In the genomic region with DNA sequence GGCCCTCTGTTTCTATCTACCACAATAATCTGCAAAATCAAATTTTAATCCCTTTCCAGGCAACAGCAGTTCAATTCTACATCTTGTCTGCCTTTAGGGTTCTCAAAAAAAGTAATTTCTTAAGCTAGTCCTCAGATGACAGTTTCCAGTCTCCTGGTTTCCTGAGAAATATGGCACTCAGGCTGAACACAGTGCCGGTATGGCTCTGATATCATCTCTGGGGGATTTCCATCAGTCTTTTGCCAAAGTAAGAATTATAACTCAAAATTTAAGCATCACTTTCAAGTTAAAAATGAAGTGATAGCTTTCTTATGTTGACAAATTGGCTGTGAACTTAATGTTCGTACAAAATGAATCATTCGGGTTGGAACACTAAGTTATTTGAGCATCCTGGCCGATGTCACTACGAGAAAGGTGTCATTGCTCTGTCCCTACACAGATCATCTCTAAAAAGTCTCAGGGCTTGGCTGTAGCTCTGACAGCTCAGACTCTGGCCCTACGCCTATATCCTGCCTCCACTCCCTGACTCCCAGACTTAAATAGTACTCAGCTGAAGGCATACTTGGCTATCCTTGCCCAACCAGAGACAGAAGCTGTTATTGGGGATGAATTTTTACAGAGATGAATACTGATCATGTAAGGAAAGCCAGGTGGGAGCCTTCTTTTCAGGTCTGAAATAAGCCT, we compare ENCODE assay signal across 23 mouse cellular contexts.
DNase-seq lines count a peak whose midpoint lies in the region; ATAC-seq and TF ChIP-seq lines count a peak whose summit lies in the region.
"Had no signal": no experiment of that assay in that cellular context is flagged by ENCODE, and none has a peak within 500 bp of the region (broad histone marks: within the 10 kb centered on the region; RNA-seq: fewer than 3 reads in every experiment).

No protein-coding gene starts in this region.

- 0 out of 2 replicates have a peak, but pooled peaks have one; percentile 26 for ATAC-seq in lung, postnatal 0 days
- ATAC-seq: CD4-positive, CD25-positive, alpha-beta regulatory T cell, adult 4 months had no signal

- H3K27ac ChIP-seq in lung, postnatal 0 days (ENCODE audit: low read length) = no peak overlapping the region
- H3K27ac ChIP-seq: embryonic facial prominence, embryonic 15.5 days; gastrocnemius, adult 2 months; hindbrain, embryonic 12.5 days; kidney, embryonic 15.5 days; limb, embryonic 12.5 days; midbrain, embryonic 12.5 days had no signal

- no peak for TF ChIP-seq POLR2A in brain, embryonic 14.5 days (IDR thresholded peaks at IDR 0.05; ENCODE audit: borderline replicate concordance, extremely low read depth, insufficient read depth, insufficient read length, poor library complexity, severe bottlenecking)

- no peak for TF ChIP-seq EP300 in lung, postnatal 0 days (IDR thresholded peaks at IDR 0.05)

- no peaks in the 10 kb centered on the region for H3K27me3 ChIP-seq in lung, postnatal 0 days (replicated peaks; ENCODE audit: insufficient read depth, low read length)
- H3K27me3 ChIP-seq: embryonic facial prominence, embryonic 15.5 days; hindbrain, embryonic 12.5 days; limb, embryonic 12.5 days; midbrain, embryonic 12.5 days had no signal

- no peaks in the 10 kb centered on the region for H3K4me1 ChIP-seq in lung, postnatal 0 days (ENCODE audit: insufficient read depth, low read depth, low read length)
- H3K4me1 ChIP-seq: embryonic facial prominence, embryonic 15.5 days; midbrain, embryonic 12.5 days had no signal

- no peak overlapping the region for H3K4me3 ChIP-seq in lung, postnatal 0 days (ENCODE audit: low read depth, low read length)
- H3K4me3 ChIP-seq: embryonic facial prominence, embryonic 15.5 days; gastrocnemius, adult 2 months; hindbrain, embryonic 12.5 days; kidney, embryonic 15.5 days; limb, embryonic 12.5 days; midbrain, embryonic 12.5 days had no signal

- H3K4me2 ChIP-seq in lung, postnatal 0 days (replicated peaks; ENCODE audit: low read depth, low read length) = no peak overlapping the region
- H3K4me2 ChIP-seq: embryonic facial prominence, embryonic 15.5 days; hindbrain, embryonic 12.5 days; kidney, embryonic 15.5 days; limb, embryonic 12.5 days; liver, embryonic 11.5 days; midbrain, embryonic 12.5 days had no signal

- no peaks in the 10 kb centered on the region for H3K36me3 ChIP-seq in lung, postnatal 0 days (ENCODE audit: insufficient read depth, low read length)
- H3K36me3 ChIP-seq: embryonic facial prominence, embryonic 15.5 days; hindbrain, embryonic 12.5 days; kidney, embryonic 15.5 days; limb, embryonic 12.5 days; midbrain, embryonic 12.5 days had no signal

- 63% methylated on average over 6 of the region's 6 CpGs for WGBS in lung, postnatal 0 days

- no peak overlapping the region for H3K9ac ChIP-seq in lung, postnatal 0 days (replicated peaks; ENCODE audit: low read depth)
- H3K9ac ChIP-seq: embryonic facial prominence, embryonic 15.5 days; hindbrain, embryonic 12.5 days; kidney, embryonic 15.5 days; limb, embryonic 12.5 days; midbrain, embryonic 12.5 days had no signal

- no peak for TF ChIP-seq CTCF in lung, postnatal 0 days (IDR thresholded peaks at IDR 0.05)
- no peak for TF ChIP-seq CTCF in brain, embryonic 14.5 days (IDR thresholded peaks at IDR 0.05; ENCODE audit: borderline replicate concordance, extremely low read depth, insufficient read depth, insufficient read length)

- no peaks in the 10 kb centered on the region for H3K9me3 ChIP-seq in lung, postnatal 0 days (ENCODE audit: low read length)
- H3K9me3 ChIP-seq: embryonic facial prominence, embryonic 15.5 days; hindbrain, embryonic 12.5 days; kidney, embryonic 15.5 days; limb, embryonic 12.5 days; midbrain, embryonic 12.5 days had no signal

- peak; percentile 38 to 55 for DNase-seq in cerebellum, postnatal 14 days
- DNase-seq in cerebellum, postnatal 4 days (ENCODE audit: low spot score in 2 of 2) = no peak
- peak; percentile 35 to 43 for DNase-seq in frontal cortex, postnatal 36 days (ENCODE audit: low spot score in 2 of 2)
- no peak for DNase-seq in frontal cortex, postnatal 14 days (ENCODE audit: low spot score in 2 of 2)
- DNase-seq in lung, postnatal 0 days (ENCODE audit: low spot score) = no peak
- DNase-seq in lung, postnatal 25 days (ENCODE audit: low spot score) = no peak
- DNase-seq in brain, embryonic 14.5 days (ENCODE audit: low read depth) = peak; percentile 24
- DNase-seq in urinary bladder, postnatal 36 days (ENCODE audit: low spot score in 2 of 2) = no peak
- DNase-seq: adrenal gland, postnatal 25 days; cerebellum, adult 11-12 months; gastrocnemius, adult 2 months; kidney, adult 11 months; kidney, postnatal 36 days; lung, adult 18-20 months; right cerebral cortex, postnatal 25 days; thymus, postnatal 25 days had no signal

Comparison
In these comparisons a context has a peak if more than half of its experiments do, and no peak if none do; other contexts are left out.
1. DNase-seq: peak in cerebellum, postnatal 14 days (2 of 2), frontal cortex, postnatal 36 days (2 of 2) and brain, embryonic 14.5 days (single experiment); none in cerebellum, postnatal 4 days (0 of 2), frontal cortex, postnatal 14 days (0 of 2), lung, postnatal 0 days (single experiment), lung, postnatal 25 days (single experiment) and urinary bladder, postnatal 36 days (0 of 2).